Mouse (Mus musculus) CD4-positive, CD25-positive, alpha-beta regulatory T cell (primary cell): ENCODE data around the gene Mcrs1. TPM values are rescaled to one million over a fixed set of nuclear protein-coding genes. Genes with fewer than 3 reads are reported as not detected.

Experiments used
- polyA plus RNA-seq: library from polyadenylated mRNA; unstranded; fragments of 100-300 nt; shearing (Covaris generic); gene quantifications from one replicate; pipeline ENCODE4 v1.2.1, GENCODE M21; 2017

Gene Mcrs1
- 122 TPM for polyA plus RNA-seq

GRCm38 (mm10) chr15:99251626-99252380, at the start of gene Mcrs1:
Mcrs1 (minus strand) TSS chr15:99251961.

DNA sequence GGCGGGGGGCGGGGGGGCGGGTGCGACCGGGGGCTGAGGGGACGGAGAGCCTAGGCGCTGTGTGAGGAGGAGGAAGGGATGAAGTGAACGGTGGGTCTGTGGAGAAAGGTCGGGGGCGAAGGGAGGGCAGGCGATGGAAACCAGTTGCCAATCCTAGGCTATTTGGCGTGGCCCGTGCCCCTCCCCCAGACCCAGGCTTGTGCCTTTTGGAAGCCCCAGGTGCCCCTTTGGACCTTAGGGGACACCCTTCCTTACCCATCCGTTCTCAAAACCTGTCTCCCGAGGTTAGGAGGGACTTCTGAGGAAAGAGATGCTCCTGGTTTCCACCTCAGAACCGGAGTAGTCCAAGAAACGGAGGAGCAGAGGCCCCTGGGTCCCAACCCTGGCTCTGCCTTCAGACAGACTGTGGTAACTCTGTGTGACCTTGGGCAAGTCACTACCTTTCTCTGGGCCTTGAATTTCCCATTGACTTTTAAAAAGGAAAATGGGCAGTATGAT, 43.8 kb upstream of the Mcrs1 start, which contains the start of gene Fam186b:
Gene Fam186b (minus strand): TSS at position 405 of the 498 bp plus-strand sequence.

DNA sequence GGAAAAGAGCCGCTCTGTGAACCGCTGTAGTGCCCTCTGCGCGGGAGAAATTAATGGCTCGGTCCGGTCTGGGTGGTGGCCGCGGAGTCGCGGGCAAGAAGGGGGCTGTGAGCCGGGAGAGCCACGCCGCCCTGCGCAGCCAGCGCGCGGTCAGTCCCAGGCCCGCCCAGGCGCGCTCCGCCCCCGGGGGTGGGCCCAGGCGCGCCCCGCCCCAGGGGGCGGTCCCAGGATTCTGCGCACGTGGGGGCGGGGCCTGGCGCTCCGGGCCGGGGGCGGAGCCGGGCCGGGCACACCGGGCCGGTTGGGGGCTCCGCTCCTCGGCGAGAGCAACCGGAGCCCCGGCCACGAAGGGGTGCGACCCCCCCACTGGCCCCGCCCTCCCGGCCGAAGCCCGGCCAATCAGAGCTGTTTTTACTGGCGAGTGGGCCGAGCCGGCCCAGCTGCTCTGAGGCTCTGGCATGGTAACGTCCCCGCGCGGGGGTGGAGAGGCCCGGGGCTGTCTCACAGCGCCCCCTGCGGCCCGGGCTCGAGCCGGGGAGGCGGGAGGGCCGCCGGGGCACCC, 43.1 kb upstream of the Mcrs1 start, which contains the start of gene Prpf40b:
Gene Prpf40b (plus strand): TSS at position 275 of the 562 bp plus-strand sequence.

DNA sequence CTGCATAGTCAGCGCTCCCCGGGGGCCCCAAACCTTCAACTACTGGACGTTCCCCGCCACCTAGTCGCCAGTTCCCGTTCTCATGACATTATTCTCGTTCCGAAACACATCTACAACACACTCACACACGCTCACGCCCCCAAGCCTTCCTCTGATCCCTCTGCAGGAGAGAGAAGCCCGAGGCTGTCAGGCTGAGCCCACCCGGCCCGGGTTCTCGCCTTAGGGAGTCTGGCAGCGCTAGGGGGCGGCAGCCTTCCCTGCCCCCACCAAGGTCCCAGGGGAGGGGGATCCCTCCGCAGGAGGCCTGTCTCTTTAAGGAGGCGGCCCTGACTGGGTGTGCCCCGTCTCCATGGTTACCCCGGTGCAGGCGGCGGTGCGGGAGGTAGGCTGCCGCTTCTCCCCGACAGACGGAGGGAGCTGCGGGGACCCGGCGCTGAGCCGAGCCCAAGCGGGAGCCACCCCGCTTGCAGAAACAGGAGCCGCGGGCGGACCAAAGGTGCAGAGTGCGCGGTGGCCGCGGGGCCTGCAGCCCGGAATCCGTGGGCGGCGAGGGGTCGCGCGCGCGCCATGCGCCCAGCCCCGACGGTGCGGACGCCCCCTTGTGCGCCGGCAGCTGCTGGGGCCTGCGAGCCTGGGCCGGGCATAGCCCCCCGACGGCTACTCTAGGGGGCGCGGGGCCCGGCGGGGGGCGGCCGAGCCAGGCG, 27.4 kb downstream of the Mcrs1 start, which contains the start of gene Kcnh3:
Gene Kcnh3 (plus strand): TSS at position 654 of the 704 bp plus-strand sequence.

Other genes with a start within 250 kb of the Mcrs1 start
- 49.3 TPM for gene Tuba1c, start 222.1 kb downstream of the Mcrs1 start, polyA plus RNA-seq
- gene Prph, start 196.8 kb downstream of the Mcrs1 start, polyA plus RNA-seq, result not detected
- gene Troap, start 177.4 kb downstream of the Mcrs1 start, polyA plus RNA-seq, result 0.72 TPM
- not detected for gene C1ql4, start 164.1 kb downstream of the Mcrs1 start, polyA plus RNA-seq
- not detected for gene Dnajc22, start 158.8 kb downstream of the Mcrs1 start, polyA plus RNA-seq
- 0.85 TPM for gene Spats2, start 126.0 kb downstream of the Mcrs1 start, polyA plus RNA-seq
- gene Kcnh3, start 27.1 kb downstream of the Mcrs1 start, polyA plus RNA-seq, result 5.4 TPM
- 14.2 TPM for gene Prpf40b, start 43.1 kb upstream of the Mcrs1 start, polyA plus RNA-seq
- 0.38 TPM for gene Fam186b, start 43.9 kb upstream of the Mcrs1 start, polyA plus RNA-seq
- gene Fmnl3, start 118.5 kb upstream of the Mcrs1 start, polyA plus RNA-seq, result 88.8 TPM
- 178 TPM for gene Tmbim6, start 140.9 kb upstream of the Mcrs1 start, polyA plus RNA-seq
- gene Nckap5l, start 205.8 kb upstream of the Mcrs1 start, polyA plus RNA-seq, result 16.1 TPM
- gene Bcdin3d, start 222.8 kb upstream of the Mcrs1 start, polyA plus RNA-seq, result 30.7 TPM